Mouse (Mus musculus) CD4-positive, CD25-positive, alpha-beta regulatory T cell, adult 4 months (primary cell): ENCODE data around the gene Cbln1. TPM values are rescaled to one million over a fixed set of nuclear protein-coding genes. Genes with fewer than 3 reads are reported as not detected.

ENCODE experiments used
- ATAC-seq: one replicate; pipeline ENCODE4 v1.8.0; 2017
- polyA plus RNA-seq, 2 experiments: library from polyadenylated mRNA; unstranded; fragments of 100-300 nt; shearing (Covaris generic); gene quantifications; one replicate each; pipeline ENCODE4 v1.2.1; 2017

Gene Cbln1
- polyA plus RNA-seq, 2 experiments from 2014 or later = not detected

DNA sequence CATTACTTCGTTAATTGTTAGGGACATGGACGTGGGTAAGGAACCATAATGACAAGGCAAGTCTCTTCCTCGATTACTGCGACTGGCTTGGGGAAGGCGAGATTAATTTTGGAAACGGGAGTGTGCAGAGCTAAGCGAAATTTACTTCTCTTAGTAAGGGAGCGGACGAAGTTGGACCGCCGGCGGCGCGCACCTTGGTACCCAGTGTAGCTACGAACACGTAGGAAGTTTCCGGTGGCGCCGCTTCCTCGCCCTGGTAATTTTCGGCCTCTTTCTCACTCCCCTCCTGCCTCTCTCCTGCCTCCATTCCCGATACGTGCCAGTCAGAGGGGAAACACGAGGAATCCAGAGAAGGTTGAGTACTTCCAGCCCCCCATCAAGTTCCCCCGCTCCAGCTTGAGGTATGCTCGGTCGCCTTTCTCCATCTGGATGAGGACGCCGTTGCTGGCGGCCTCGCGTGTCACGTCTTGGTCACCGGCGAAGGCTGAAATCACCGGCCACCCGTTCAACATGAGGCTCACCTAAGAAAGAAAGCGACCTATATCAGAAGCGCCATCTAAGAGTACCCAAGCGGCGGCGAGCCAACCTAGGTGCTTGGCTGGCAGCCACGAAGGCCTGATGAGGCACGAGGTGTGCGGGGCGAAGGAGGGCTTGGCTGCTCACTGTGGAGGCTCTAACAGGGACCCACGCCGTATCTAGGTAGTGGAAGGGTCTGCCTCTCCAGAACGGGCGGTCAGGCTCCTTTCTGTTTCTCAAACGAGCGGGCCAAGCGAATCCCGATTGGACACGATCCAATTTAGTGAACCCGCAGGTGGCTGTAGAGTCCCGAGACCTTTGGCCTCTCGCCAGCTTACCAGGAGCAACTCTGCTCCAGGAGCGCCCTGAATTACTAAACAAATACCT lies 2.2 kb downstream of the Cbln1 start:
- no peak for ATAC-seq

DNA sequence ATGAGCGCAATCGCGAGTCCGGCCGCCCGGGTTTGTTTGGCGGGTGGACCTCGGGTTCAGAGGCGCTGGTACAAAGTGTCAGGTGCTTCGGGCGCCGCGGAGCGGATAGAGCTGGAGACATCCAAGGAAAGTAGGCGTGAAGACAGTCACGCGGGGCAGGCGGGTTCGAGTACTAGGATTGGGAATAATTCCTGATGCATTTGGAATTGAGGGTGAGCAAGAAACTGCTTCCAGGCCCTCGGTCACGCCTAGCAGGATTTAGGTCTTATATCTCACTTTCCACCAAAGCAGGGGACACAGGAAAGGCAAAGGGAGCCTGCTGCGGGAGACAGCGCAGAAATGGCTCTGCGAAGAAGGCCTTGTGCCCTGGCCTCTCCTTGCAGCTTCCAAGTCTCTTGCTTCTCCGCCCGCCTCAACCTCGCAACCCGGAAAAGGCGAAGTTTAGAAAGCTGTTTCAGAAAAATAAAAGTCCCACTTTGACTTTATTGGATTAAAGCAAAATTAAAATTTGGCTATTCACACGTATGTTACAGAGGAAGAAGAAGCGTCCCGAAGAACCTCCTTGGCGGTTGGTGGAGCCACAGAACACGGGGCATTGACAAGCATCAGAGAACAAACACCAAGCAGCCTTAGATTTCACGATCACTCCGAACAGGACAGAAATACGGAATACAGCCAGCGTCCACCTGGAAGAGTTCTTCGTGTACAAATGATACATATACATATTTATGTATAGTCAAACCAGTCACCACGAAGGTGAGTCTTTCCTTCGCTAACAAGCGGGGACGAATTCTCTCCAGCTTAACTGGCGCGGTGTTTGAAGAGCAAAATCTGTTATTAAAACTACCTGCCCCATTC lies 3.2 kb downstream of the Cbln1 start:
- ATAC-seq = no peak

DNA sequence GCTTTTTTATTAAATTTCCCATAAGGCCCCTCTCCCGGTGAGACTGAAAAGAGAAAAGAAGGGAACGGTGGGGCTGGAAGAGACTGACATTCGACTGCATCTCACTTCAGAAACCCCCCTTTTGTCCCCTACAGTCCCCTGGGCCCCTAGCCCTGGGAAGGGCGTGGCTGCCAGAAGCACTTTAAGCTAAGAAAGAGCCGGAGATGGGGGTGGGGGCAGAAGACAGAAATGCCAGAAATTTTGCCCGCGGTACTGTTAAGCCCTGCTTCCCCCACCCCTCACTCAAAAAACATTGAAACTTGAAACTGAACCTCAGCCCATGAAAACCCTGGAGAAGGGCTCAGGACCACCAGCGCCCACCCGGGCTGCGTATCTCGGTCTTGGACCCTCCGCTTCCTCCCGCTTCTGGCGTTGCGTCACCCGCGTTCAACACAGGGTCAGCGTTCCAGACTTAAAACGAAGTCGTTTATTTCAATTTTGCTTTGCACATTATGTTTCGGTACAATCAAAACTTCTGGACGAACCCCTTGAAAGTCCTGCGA lies 3.9 kb downstream of the Cbln1 start:
- ATAC-seq = no peak

DNA sequence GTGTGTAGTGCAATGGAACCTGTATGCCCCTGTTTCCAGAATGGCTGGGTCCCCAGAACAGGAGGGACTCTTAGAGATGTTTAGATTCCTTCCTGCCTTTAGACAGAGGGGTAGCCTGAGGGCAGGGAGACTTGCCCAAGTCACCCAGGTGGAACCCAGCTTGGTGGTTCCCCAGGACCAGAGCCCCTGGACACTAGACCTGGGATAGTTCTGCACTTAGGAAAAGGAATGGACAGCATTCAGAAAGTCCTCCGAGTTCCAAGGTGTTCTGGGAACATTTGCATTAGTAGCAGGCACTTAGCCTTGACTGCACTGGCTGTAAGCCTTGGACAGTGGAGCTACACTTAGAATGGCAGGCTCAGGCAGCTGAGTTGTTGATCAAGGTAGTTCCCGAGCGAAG lies 4.5 kb downstream of the Cbln1 start:
- ATAC-seq = no peak

DNA sequence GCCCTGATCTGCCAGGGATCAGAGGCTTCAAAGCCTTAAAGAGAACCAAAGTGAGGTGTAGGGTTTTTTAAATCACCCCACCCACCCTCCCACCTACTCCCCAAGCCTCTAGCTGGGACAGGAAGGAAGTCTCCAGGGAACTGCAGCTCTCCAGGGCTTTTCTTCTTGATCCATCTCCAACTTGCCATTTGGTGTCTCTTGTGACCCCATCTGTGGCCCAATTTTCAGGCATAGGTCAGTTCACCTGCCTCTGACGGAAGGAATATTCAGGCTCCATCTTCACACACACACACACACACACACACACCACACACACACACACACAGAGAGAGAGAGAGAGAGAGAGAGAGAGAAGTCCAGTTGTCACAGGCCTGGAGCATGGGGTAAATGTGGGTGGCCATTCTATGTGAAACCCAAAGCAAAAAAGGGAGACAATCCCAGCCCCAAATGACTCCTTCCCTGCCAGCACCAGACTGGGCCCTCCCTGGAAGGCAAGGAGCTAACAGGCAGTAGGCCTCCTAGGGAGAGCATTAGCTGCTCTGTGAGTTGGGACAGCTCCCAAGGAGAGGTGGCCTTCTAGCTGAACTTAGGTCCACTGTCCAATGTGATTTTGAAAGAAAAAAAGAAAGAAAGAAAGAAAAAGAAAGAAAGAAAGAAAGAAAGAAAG lies 5.3 kb downstream of the Cbln1 start:
- no peak for ATAC-seq

DNA sequence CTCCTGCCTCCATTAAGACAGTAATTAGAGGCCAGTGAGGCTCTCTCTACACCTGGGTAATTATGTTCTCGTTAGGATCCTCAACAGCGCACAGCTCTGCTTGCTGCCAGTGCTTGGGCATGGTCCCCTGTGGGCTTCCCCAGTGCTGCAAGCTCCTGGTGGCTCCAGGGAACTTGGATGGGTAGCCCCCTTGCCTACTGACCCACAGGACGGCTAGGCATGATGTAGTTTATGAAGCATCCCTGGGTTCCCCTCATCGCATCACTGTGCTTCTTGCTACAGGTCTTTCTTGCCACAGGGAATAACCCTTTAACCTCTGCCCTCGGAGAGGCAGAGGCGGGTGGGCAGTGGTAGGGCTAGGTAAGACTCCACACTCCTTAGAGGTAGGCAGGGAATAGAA lies 6.1 kb downstream of the Cbln1 start:
- ATAC-seq = no peak

DNA sequence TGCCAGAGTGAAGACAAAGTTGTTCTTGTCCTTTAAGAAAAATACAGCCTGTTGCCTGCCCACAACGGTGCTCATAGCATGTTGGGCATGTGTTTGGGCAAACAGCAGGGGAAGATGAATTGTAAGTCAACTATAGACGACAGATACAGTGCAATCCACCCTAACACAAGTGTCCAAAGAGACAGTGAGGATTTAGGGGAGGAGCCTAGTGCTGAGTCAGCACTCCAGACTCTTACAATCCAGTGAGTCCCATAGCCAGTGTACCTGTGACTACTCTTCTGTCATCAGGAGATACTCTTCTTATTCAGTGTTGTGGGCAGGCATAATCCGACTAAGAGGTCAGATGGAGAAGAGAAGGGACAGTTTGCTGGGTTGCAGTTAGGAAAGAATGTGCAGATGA lies 8.0 kb downstream of the Cbln1 start:
- no peak for ATAC-seq

DNA sequence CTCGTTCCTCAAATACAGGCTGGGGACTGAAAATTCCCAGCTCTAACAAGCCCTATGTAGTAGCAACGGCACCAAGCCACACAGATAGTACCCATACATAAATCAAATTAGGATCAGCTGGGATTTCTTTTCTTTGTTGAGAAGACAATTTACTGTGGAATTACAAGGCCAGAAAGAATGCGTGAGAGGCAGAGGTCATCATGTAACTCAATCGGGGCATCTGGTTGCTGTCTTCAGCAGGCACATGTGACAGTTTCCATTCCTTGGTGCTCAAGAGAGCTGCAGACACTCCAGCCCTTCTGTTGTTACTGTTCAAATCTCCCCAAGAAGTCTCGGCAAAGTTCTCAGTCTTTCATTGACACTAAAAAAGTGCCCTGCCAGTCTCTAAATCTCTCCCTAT lies 10.6 kb downstream of the Cbln1 start:
- ATAC-seq = no peak

DNA sequence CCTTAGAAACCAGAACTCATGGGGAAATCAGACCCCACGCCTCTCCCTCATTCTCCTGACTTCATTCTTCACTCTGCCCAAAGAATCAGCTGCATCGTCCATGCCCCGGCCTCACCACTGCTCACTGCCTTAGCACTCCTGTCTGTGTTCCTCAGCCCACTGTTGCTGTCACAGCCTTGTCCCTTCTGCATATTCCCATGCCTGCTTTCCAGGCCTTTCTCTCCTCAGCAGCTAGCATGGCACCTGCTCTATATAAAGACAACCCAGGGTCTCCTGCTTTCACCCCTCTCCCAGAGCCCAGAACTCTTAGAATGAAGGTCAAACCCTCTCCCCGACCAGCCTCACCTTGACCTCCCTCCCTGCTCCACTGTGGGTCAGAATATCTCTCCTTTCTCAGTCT lies 15.5 kb downstream of the Cbln1 start:
- no peak for ATAC-seq

DNA sequence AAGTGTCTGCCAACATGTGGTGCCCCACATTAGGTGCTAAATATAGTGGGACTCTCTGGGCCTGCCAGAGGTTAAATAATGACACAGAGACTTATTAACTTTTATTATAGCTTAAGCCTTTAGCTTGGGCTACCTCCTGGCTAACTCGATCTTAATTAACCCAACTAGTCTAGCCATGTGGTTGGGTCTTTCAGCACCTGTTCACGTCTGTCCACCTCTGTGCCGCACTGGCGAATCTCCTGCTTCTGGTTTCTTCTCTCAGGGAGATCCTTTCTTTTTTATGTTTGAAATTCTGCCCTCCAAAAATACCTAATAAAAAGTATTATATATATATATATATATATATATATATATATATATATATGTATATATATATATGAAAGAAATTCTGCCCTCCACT lies 19.6 kb downstream of the Cbln1 start:
- ATAC-seq = no peak

DNA sequence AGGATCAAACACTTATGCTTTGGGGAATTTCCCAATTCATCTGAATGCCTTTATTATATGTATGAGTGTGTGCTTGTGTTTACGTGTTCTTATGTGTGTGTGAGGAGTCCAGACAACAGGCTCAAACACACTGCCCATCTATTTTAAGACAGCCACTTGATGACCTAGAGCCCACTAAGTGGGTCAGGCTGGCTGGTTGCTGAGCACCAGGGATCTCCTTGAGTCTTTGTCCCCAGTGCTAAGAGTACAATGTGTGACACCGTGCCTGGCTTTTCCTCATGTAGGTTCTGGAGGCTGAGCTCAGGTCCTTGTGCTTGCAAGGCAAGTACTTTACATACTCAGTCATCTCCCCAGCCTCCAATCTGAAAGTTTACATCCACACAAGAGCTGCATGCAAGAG lies 20.7 kb downstream of the Cbln1 start:
- ATAC-seq = no peak

DNA sequence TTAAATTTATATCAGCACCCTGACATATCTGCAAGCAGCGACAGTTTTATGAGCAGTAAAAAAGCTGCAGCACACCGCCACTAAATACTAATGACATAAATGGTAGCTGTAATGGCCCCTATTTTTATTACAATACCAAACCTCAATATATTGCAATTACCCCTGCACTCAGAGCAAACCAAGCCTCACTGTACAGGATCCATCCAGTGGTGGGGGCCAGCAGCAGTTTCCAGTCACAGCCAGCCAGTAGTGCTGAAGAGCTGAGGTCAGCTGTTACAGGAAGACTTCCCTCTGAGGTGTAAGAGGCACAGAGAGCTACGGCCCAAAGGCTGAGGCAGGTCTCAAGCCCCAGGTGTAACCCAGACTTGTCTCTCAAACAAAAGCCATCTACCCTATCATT lies 37.8 kb downstream of the Cbln1 start:
- no peak for ATAC-seq

DNA sequence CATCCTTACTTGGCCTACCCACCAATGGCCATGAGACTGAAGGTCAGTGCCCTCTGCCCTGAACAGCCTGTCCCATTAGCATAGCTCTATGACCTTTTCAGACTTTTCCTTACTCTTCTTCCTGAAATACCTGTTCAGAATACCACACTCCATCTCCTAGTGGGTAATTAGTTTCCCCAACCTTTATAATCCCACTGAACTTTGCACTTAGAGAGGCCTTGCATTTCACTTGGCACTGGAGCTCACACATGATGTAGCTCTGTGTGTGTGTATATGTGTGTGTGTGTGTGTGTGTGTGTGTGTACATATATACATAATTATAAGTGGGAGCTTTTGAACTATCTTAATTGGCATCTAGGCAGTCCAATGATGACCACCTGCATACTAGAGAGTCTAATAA lies 45.2 kb downstream of the Cbln1 start:
- ATAC-seq = no peak

DNA sequence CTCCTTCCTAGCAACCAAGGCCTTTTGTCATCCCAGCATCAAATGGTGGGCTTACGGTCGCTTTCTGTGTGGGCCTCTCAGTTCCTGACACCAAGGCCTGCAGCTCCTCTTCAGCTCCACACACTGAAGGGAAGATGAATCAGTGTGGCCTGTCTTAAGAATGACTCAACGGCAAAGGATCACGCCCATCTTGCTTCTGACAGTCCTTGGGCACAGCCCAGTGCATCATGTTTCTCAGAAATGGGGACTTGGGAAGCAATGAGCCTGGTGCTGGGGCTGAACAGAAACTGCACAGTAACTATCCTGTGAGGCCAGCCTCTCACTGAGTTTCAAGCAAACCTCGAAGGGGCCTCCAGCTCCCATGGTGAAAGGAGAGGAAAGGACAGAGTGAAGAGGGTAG lies 47.7 kb downstream of the Cbln1 start:
- no peak for ATAC-seq

DNA sequence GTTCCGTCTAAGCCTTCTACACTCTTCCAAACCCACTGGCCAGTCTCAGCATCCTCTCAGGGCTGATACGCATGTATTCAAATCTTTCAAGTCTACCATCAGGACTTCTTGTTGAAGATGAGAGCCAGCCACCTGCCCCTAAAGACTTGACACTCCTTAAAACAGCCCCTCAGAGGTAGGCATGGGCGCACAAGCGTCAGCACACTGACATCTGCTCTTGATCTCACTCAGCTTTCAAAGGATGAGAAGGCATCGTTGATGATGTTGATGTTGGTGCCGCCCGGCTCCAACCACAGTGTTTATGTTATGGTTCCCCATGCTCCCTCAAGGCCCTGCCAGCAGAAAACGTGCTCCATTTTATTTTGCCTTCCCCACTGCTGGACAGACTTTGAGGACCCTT lies 50.7 kb downstream of the Cbln1 start:
- no peak for ATAC-seq

Other genes with a start within 250 kb of the Cbln1 start
- gene 4933402J07Rik, start 91.2 kb upstream of the Cbln1 start, polyA plus RNA-seq = not detected